Mouse (Mus musculus) left cerebral cortex, postnatal 25 days (tissue): ENCODE results near the gene Zfp354c. TPM values are rescaled to one million over a fixed set of nuclear protein-coding genes. Genes with fewer than 3 reads are reported as not detected.

Source experiments
- total RNA-seq, 2 experiments: library from RNA; stranded (reverse); gene quantifications; 2 replicates each; pipeline ENCODE4 v1.2.3; 2021

Gene Zfp354c
- total RNA-seq, 2 experiments from 2014 or later, result 46.5 to 48.5 TPM

Other genes starting within 250 kb of the Zfp354c start
- 10 to 100 TPM in 1 of 2 experiments, 1 to 10 TPM in 1; 9.7 to 12.4 TPM for gene Adamts2, start 225.6 kb downstream of the Zfp354c start, total RNA-seq
- 1 to 10 TPM; 2.7 to 3.6 TPM for gene Zfp879, start 13.8 kb upstream of the Zfp354c start, total RNA-seq
- gene Grm6, start 23.0 kb upstream of the Zfp354c start, total RNA-seq, result not detected
- 1 to 10 TPM; 5.5 to 6.1 TPM for gene Zfp454, start 59.9 kb upstream of the Zfp354c start, total RNA-seq
- 10 to 100 TPM; 21.3 to 23.0 TPM for gene Zfp2, start 88.4 kb upstream of the Zfp354c start, total RNA-seq
- 1 to 10 TPM; 4.6 to 6.1 TPM for gene Zfp354b, start 103.9 kb upstream of the Zfp354c start, total RNA-seq
- not detected for gene 4933414I15Rik, start 116.0 kb upstream of the Zfp354c start, total RNA-seq
- gene Prop1, start 126.0 kb upstream of the Zfp354c start, total RNA-seq, result not detected
- gene Olfr1378, start 138.8 kb upstream of the Zfp354c start, total RNA-seq, result not detected
- not detected for gene Olfr1377, start 154.2 kb upstream of the Zfp354c start, total RNA-seq
- not detected for gene Olfr51, start 175.9 kb upstream of the Zfp354c start, total RNA-seq
- gene Olfr54, start 186.5 kb upstream of the Zfp354c start, total RNA-seq, result not detected
- gene Olfr1375, start 220.4 kb upstream of the Zfp354c start, total RNA-seq, result not detected
- gene Zfp354a, start 231.5 kb upstream of the Zfp354c start, total RNA-seq, result 1 to 10 TPM; 6.2 to 8.9 TPM